Mouse (Mus musculus) liver, embryonic 14.5 days (tissue): ENCODE data around the gene Senp1.

Experiments used
- CTCF ChIP-seq: IDR thresholded peaks from 2 replicates; pipeline ENCODE4 v1.5.1; 2016; ENCODE audit warnings: antibody characterized with exemption, low read depth, control low read depth
- EP300 ChIP-seq: IDR thresholded peaks from 2 replicates; pipeline ENCODE4 v1.6.1; 2016; ENCODE audit warnings: antibody characterized with exemption, low read depth

GRCm38 (mm10) chr15:97999546-97999945 lies 94.0 kb downstream of the Senp1 start:
- TF ChIP-seq CTCF (no peak), EP300 (no peak)
